Mouse (Mus musculus) ES-Bruce4 (cell line): ENCODE results near the gene Kcnc3.

Source experiments
- CTCF ChIP-seq: IDR thresholded peaks from one replicate; pipeline ENCODE4 v1.8.1; 2011; ENCODE audit warnings: low read depth, low read length
- EP300 ChIP-seq: IDR thresholded peaks from 2 replicates; pipeline ENCODE4 v1.6.1; 2011; ENCODE audit warnings: low read depth, low read length; ENCODE audit not compliant: insufficient read depth
- POLR2A ChIP-seq: IDR thresholded peaks from one replicate; pipeline ENCODE4 v1.8.1; 2011; ENCODE audit warnings: low read length; ENCODE audit not compliant: insufficient read depth

- no peak for TF ChIP-seq CTCF
- TF ChIP-seq POLR2A, result no peak
- TF ChIP-seq EP300, result 0 out of 2 replicates have a peak, but pooled peaks have one; percentile 8
Observed at GRCm38 (mm10) chr7:44553196-44553764, 37.2 kb upstream of the Kcnc3 start.
